Comparison of ENCODE assay signal across 18 mouse cellular contexts in the genomic region with DNA sequence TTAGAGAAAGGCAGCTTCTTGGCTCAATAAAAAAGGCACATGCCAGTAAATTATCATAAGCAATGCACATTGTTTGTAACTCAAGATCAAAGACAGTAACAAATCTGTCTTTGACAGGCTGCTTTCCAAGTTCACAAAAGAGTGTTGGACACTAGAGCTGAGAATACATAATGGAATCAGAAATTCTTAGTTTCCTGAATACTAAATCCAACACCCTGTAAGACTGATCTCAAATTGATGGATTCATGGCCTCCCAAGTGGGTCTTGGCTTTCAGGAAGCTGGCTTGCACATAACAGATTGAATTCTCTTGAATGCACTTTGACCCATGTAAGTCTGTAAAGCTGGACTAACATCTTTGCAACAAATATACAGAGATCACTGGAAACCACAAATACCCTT.
DNase-seq lines count a peak whose midpoint lies in the region; ATAC-seq and TF ChIP-seq lines count a peak whose summit lies in the region.
"Had no signal": no experiment of that assay in that cellular context is flagged by ENCODE, and none has a peak within 500 bp of the region (broad histone marks: within the 10 kb centered on the region; RNA-seq: fewer than 3 reads in every experiment).

No protein-coding gene starts in this region.

- peak; percentile 43; the same call in 1 of the 2 replicates for ATAC-seq in forebrain, embryonic 16.5 days
- peak; percentile 68; the same call in 1 of the 2 replicates for ATAC-seq in kidney, embryonic 15.5 days (replicated peaks; ENCODE audit: low FRiP score)
- ATAC-seq in stomach, embryonic 15.5 days (ENCODE audit: insufficient read depth, low FRiP score, low read depth), result peak; percentile 47; the same call in 1 of the 2 replicates
- no peak for ATAC-seq in stomach, postnatal 0 days (ENCODE audit: low FRiP score, low TSS enrichment)

- H3K4me1 ChIP-seq in forebrain, embryonic 16.5 days (replicated peaks; ENCODE audit: control insufficient read depth, insufficient read depth, low read length), result no peaks in the 10 kb centered on the region
- H3K4me1 ChIP-seq in forebrain, embryonic 10.5 days, result peaks cover 4% of the 10 kb centered on the region
- peaks cover 10% of the 10 kb centered on the region; the same call in 1 of the 2 replicates for H3K4me1 ChIP-seq in kidney, embryonic 15.5 days
- H3K4me1 ChIP-seq in stomach, embryonic 15.5 days, result 0 out of 2 replicates have a peak, but pooled peaks cover 4% of the 10 kb centered on the region
- no peaks in the 10 kb centered on the region for H3K4me1 ChIP-seq in stomach, postnatal 0 days (replicated peaks; ENCODE audit: control insufficient read depth, insufficient read depth)
- H3K4me1 ChIP-seq: embryonic facial prominence, embryonic 10.5 days; forebrain, embryonic 15.5 days; heart, embryonic 15.5 days had no signal

- H3K36me3 ChIP-seq in forebrain, embryonic 16.5 days (ENCODE audit: control insufficient read depth, insufficient read depth), result no peaks in the 10 kb centered on the region
- no peaks in the 10 kb centered on the region for H3K36me3 ChIP-seq in forebrain, embryonic 10.5 days (replicated peaks)
- no peaks in the 10 kb centered on the region for H3K36me3 ChIP-seq in kidney, embryonic 15.5 days
- H3K36me3 ChIP-seq in stomach, embryonic 15.5 days, result no peaks in the 10 kb centered on the region
- no peaks in the 10 kb centered on the region for H3K36me3 ChIP-seq in stomach, postnatal 0 days (ENCODE audit: control insufficient read depth, insufficient read depth, low read length)
- H3K36me3 ChIP-seq: embryonic facial prominence, embryonic 10.5 days; forebrain, embryonic 15.5 days; heart, embryonic 15.5 days had no signal

- no peak overlapping the region for H3K27ac ChIP-seq in forebrain, embryonic 16.5 days (ENCODE audit: low read length)
- no peak overlapping the region for H3K27ac ChIP-seq in forebrain, embryonic 10.5 days
- 0 out of 2 replicates have a peak overlapping the region, but pooled peaks have one; percentile 79 for H3K27ac ChIP-seq in kidney, embryonic 15.5 days
- 0 out of 2 replicates have a peak overlapping the region, but pooled peaks have one; percentile 23 for H3K27ac ChIP-seq in layer of hippocampus, adult 2 months
- H3K27ac ChIP-seq in stomach, embryonic 15.5 days, result no peak overlapping the region
- H3K27ac ChIP-seq in stomach, postnatal 0 days (replicated peaks), result no peak overlapping the region
- H3K27ac ChIP-seq: embryonic facial prominence, embryonic 10.5 days; forebrain, embryonic 15.5 days; heart, adult 2 months; heart, embryonic 15.5 days; hindbrain, embryonic 14.5 days had no signal

- TF ChIP-seq CTCF in layer of hippocampus, adult 2 months (conservative IDR thresholded peaks at IDR 0.05), result no peak
- TF ChIP-seq CTCF in stomach, postnatal 0 days (IDR thresholded peaks at IDR 0.05; ENCODE audit: low read depth), result no peak

- H3K27me3 ChIP-seq in forebrain, embryonic 16.5 days (replicated peaks; ENCODE audit: control insufficient read depth, insufficient read depth, low read length), result no peaks in the 10 kb centered on the region
- H3K27me3 ChIP-seq in forebrain, embryonic 10.5 days (ENCODE audit: poor library complexity, severe bottlenecking), result no peaks in the 10 kb centered on the region
- no peaks in the 10 kb centered on the region for H3K27me3 ChIP-seq in kidney, embryonic 15.5 days
- H3K27me3 ChIP-seq in stomach, embryonic 15.5 days (replicated peaks), result no peaks in the 10 kb centered on the region
- H3K27me3 ChIP-seq in stomach, postnatal 0 days (ENCODE audit: control insufficient read depth, insufficient read depth, low read length), result no peaks in the 10 kb centered on the region
- H3K27me3 ChIP-seq: forebrain, embryonic 15.5 days; heart, embryonic 15.5 days had no signal

- no peak overlapping the region for H3K9ac ChIP-seq in forebrain, embryonic 16.5 days (replicated peaks; ENCODE audit: low read depth, low read length)
- H3K9ac ChIP-seq in kidney, embryonic 15.5 days, result no peak overlapping the region
- H3K9ac ChIP-seq in stomach, embryonic 15.5 days, result no peak overlapping the region
- H3K9ac ChIP-seq in stomach, postnatal 0 days (ENCODE audit: low read length), result no peak overlapping the region
- H3K9ac ChIP-seq: forebrain, embryonic 15.5 days; heart, embryonic 15.5 days; hindbrain, embryonic 14.5 days had no signal

- H3K9me3 ChIP-seq in forebrain, embryonic 16.5 days (ENCODE audit: control insufficient read depth, low read length), result no peaks in the 10 kb centered on the region
- H3K9me3 ChIP-seq in forebrain, embryonic 10.5 days, result no peaks in the 10 kb centered on the region
- no peaks in the 10 kb centered on the region for H3K9me3 ChIP-seq in kidney, embryonic 15.5 days (replicated peaks)
- no peaks in the 10 kb centered on the region for H3K9me3 ChIP-seq in stomach, embryonic 15.5 days
- no peaks in the 10 kb centered on the region for H3K9me3 ChIP-seq in stomach, postnatal 0 days (ENCODE audit: control insufficient read depth, low read length)
- H3K9me3 ChIP-seq: embryonic facial prominence, embryonic 10.5 days; forebrain, embryonic 15.5 days; heart, embryonic 15.5 days had no signal

- H3K4me2 ChIP-seq in forebrain, embryonic 16.5 days (ENCODE audit: low read length), result no peak overlapping the region
- H3K4me2 ChIP-seq in kidney, embryonic 15.5 days, result no peak overlapping the region
- no peak overlapping the region for H3K4me2 ChIP-seq in stomach, embryonic 15.5 days
- no peak overlapping the region for H3K4me2 ChIP-seq in stomach, postnatal 0 days (replicated peaks; ENCODE audit: low read depth)
- H3K4me2 ChIP-seq: forebrain, embryonic 15.5 days; heart, embryonic 11.5 days; heart, embryonic 15.5 days; hindbrain, embryonic 14.5 days had no signal

- no peak for DNase-seq in forebrain, embryonic 10.5 days (ENCODE audit: extremely low spot score, low spot score)
- no peak for DNase-seq in kidney, adult 8-10 months
- DNase-seq in layer of hippocampus, adult 2 months (ENCODE audit: low spot score in 2 of 2), result no peak
- no peak for DNase-seq in layer of hippocampus, postnatal 36 days
- no peak for DNase-seq in stomach, postnatal 0 days (ENCODE audit: low spot score)
- DNase-seq: adrenal gland, postnatal 25 days; cerebellum, adult 18-20 months; cerebellum, adult 9-11 months; gastrocnemius, postnatal 14 days had no signal

- no peak overlapping the region for H3K4me3 ChIP-seq in forebrain, embryonic 16.5 days (replicated peaks; ENCODE audit: low read length)
- no peak overlapping the region for H3K4me3 ChIP-seq in forebrain, embryonic 10.5 days
- no peak overlapping the region for H3K4me3 ChIP-seq in kidney, embryonic 15.5 days (replicated peaks)
- H3K4me3 ChIP-seq in layer of hippocampus, adult 2 months, result no peak overlapping the region
- H3K4me3 ChIP-seq in stomach, embryonic 15.5 days (replicated peaks), result no peak overlapping the region
- no peak overlapping the region for H3K4me3 ChIP-seq in stomach, postnatal 0 days (ENCODE audit: low read depth, low read length)
- H3K4me3 ChIP-seq: embryonic facial prominence, embryonic 10.5 days; forebrain, embryonic 15.5 days; heart, adult 2 months; heart, embryonic 15.5 days had no signal

- TF ChIP-seq EP300 in stomach, postnatal 0 days (optimal IDR thresholded peaks at IDR 0.05), result no peak

Comparison
In these comparisons a context has a peak if more than half of its experiments do, and no peak if none do; other contexts are left out.
1. H3K27ac ChIP-seq: peak in kidney, embryonic 15.5 days (single experiment) and layer of hippocampus, adult 2 months (single experiment); none in forebrain, embryonic 16.5 days (single experiment), forebrain, embryonic 10.5 days (single experiment), stomach, embryonic 15.5 days (single experiment) and stomach, postnatal 0 days (single experiment).